Mouse (Mus musculus): Measurements from ENCODE around the gene Hif3a.
"Not testable (repeated sequence)": the region's sequence is repeated elsewhere in the genome, so short reads cannot be mapped to it uniquely, and the experiment has no call there.

The Hif3a gene

GRCm38 (mm10) chr7:17062389-17062788 lies at the start of gene Hif3a:
Gene Hif3a (minus strand): TSS chr7:17062427.
- peak; percentile 17 to 45 for DNase-seq (ENCODE audit: low spot score in 2 of 2)

GRCm38 (mm10) chr7:17101631-17102030 lies 39.4 kb upstream of the Hif3a start:
- not testable (repeated sequence) for DNase-seq (ENCODE audit: low spot score in 2 of 2)

- DNase-seq (ENCODE audit: low spot score in 2 of 2) = no peak
Observed at GRCm38 (mm10) chr7:17091280-17091679, 29.1 kb upstream of the Hif3a start.

DNA sequence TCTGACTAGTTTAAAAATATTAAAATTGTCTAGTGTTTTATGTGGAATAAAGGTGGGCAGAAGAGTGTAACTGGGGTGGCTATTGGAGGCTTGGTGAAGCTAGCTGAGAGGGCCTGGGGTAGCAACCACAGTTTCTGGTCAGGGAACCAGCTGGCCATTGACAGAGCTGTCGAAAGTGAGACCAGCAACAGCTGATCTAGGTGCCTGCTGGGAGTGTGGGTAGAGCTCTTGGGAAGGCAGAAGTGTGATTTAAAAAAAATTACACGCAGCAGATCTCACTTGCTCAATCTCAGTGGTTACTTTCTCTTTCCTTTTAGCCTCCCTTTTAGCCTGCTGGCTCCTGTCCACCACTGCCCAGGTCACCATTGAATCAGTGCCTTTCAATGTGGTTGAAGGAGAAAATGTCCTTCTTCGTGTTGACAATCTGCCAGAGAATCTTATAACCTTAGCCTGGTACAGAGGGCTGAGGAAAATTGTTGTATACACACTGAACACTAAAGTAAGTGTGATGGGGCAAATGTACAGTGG lies 27.9 kb upstream of the Hif3a start:
- DNase-seq (ENCODE audit: low spot score in 2 of 2) = no peak

GRCm38 (mm10) chr7:17087731-17088130 lies 25.5 kb upstream of the Hif3a start:
- no peak for DNase-seq (ENCODE audit: low spot score in 2 of 2)

- no peak for DNase-seq (ENCODE audit: low spot score in 2 of 2)
Observed at GRCm38 (mm10) chr7:17082766-17083165, 20.5 kb upstream of the Hif3a start.

GRCm38 (mm10) chr7:17078076-17078654 lies 15.9 kb upstream of the Hif3a start:
- no peak for DNase-seq (ENCODE audit: low spot score in 2 of 2)

- no peak for DNase-seq (ENCODE audit: low spot score in 2 of 2)
Observed at GRCm38 (mm10) chr7:17076542-17076941, 14.3 kb upstream of the Hif3a start.

GRCm38 (mm10) chr7:17073904-17074615 lies 11.8 kb upstream of the Hif3a start, which contains the start of gene Psg16:
Gene Psg16 (plus strand): TSS chr7:17074040.
- peak in 1 of 2 experiments; percentile 20 for DNase-seq (ENCODE audit: low spot score in 2 of 2)

- no peak for DNase-seq (ENCODE audit: low spot score in 2 of 2)
Observed at GRCm38 (mm10) chr7:17073513-17073903, 11.3 kb upstream of the Hif3a start.

- not testable (repeated sequence) for DNase-seq (ENCODE audit: low spot score in 2 of 2)
Observed at GRCm38 (mm10) chr7:17067651-17068050, 5.4 kb upstream of the Hif3a start.

GRCm38 (mm10) chr7:17067000-17067399 lies 4.8 kb upstream of the Hif3a start:
- no peak for DNase-seq (ENCODE audit: low spot score in 2 of 2)

GRCm38 (mm10) chr7:17066412-17066811 lies 4.2 kb upstream of the Hif3a start:
- DNase-seq (ENCODE audit: low spot score in 2 of 2) = peak; percentile 33 to 76

DNA sequence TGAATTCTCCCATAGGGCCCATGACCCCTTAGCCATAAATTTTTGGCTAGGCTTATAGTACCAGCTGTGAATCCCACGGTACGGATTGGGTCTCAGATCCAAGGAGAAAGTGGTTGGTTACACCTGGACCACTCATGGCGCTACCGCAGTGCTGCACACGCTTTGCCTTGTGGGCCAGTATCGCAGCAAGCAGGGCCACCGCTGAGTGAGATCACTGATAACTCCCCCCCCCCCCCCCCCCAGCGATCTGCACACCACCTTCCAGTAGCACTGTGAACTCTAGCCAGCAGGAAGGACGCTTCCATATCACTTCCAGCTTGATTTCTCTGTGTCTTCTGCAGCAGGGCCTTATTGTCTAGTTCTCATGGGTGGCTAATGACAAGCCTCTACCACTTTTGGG lies 3.4 kb upstream of the Hif3a start:
- DNase-seq (ENCODE audit: low spot score in 2 of 2) = no peak

- DNase-seq (ENCODE audit: low spot score in 2 of 2) = peak; percentile 13 to 15
Observed at GRCm38 (mm10) chr7:17062845-17063244, 618 bp upstream of the Hif3a start.

- peak; percentile 38 to 46 for DNase-seq (ENCODE audit: low spot score in 2 of 2)
Observed at GRCm38 (mm10) chr7:17060782-17061605, 1.2 kb downstream of the Hif3a start.

DNA sequence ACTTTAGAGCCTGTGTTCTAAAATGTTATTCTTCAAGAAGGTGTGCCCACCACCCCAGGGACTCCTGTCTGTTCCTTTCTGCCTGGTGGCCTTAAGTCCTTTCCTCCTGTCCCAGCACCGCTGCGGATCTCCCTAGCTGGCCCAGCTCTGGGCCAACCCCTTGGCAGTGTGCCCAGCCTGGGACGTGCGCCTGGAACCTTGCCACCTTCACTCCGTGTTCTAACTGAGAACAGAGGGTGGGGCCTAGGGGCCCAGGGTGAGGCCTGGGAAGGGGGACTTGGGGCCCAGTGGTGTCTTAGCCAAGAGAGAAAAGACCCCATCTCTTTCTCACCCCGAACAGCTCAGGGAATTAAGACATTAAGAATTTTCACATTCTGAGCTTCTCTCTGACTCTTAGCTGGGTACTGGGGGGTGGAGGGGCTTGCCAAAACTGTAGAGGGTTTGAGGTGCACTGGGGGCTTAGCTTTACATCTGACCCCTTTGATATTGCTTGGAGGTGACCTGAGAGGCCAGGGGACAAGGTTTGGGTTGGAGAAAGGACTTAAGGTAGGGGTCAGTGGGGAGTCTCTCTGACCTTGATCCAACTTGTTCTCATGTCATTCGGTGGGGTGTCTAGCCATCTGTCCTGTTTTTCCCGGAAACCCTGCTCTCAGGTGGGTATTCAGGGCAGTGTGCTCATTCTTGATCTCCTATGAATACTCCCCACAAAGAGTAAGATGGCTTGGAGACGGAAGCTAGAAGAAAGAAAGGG lies 2.0 kb downstream of the Hif3a start:
- DNase-seq (ENCODE audit: low spot score in 2 of 2) = peak; percentile 92 to 95

DNA sequence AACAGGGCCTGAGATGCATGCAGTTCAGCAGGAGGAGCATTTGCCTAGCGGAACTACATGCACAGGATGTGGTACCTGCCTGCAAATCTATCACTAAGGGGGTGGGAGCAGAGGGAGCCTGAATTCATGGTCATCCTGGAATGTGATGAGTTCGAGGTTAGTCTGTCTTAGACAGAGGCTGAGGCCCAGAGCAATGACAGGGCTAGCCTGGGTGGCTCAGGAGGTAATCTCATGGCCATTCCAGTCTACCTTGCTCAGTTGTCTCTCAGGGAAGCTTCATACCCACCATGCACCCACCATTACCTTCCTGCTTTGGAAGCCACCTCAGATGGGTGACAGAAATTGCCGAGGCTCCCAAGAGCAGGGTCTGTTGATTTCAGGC lies 2.8 kb downstream of the Hif3a start:
- no peak for DNase-seq (ENCODE audit: low spot score in 2 of 2)

GRCm38 (mm10) chr7:17058816-17059462 lies 3.3 kb downstream of the Hif3a start:
- peak; percentile 37 to 47 for DNase-seq (ENCODE audit: low spot score in 2 of 2)

- DNase-seq (ENCODE audit: low spot score in 2 of 2) = peak; percentile 88 to 93
Observed at GRCm38 (mm10) chr7:17058071-17058689, 4.0 kb downstream of the Hif3a start.
